Mouse (Mus musculus) c-Kit-positive CD71-negative TER-119-negative erythroid progenitor cells, embryonic 14.5 days (primary cell): ENCODE data around the gene Sept14.

Experiments
- DNase-seq: peaks from one replicate; pipeline ENCODE4 v3.0.0-alpha.2; 2013; ENCODE audit warnings: low read depth

Sept14 gene

GRCm38 (mm10) chr5:129669453-129670035, 38.8 kb downstream of the Sept14 start:
- DNase-seq, result no peak

- no peak for DNase-seq
Observed at GRCm38 (mm10) chr5:129667851-129668250, 40.5 kb downstream of the Sept14 start.

- no peak for DNase-seq
Observed at GRCm38 (mm10) chr5:129666271-129666909, 41.9 kb downstream of the Sept14 start.

GRCm38 (mm10) chr5:129664090-129664489, 44.2 kb downstream of the Sept14 start:
- no peak for DNase-seq

GRCm38 (mm10) chr5:129657931-129658330, 50.4 kb downstream of the Sept14 start:
- no peak for DNase-seq

- DNase-seq, result no peak
Observed at GRCm38 (mm10) chr5:129657016-129657415, 51.3 kb downstream of the Sept14 start.

- DNase-seq, result no peak
Observed at GRCm38 (mm10) chr5:129650858-129651257, 57.5 kb downstream of the Sept14 start.
